Comparison of ENCODE assay signal across 23 mouse cellular contexts in genomic region chr1:126600596-126600995, GRCm38 (mm10).
A peak's percentile ranks its signal among the peaks of the same experiment; 100 is the strongest.
DNase-seq lines count a peak whose midpoint lies in the region; ATAC-seq and TF ChIP-seq lines count a peak whose summit lies in the region.
"Had no signal": no experiment of that assay in that cellular context is flagged by ENCODE, and none has a peak within 500 bp of the region (broad histone marks: within the 10 kb centered on the region; RNA-seq: fewer than 3 reads in every experiment).

No protein-coding gene starts in this region.

- H3K9me3 ChIP-seq in forebrain, embryonic 13.5 days (replicated peaks), result no peaks in the 10 kb centered on the region
- no peaks in the 10 kb centered on the region for H3K9me3 ChIP-seq in forebrain, embryonic 14.5 days (replicated peaks; ENCODE audit: control insufficient read depth, low read length)
- H3K9me3 ChIP-seq in neural tube, embryonic 15.5 days (replicated peaks), result no peaks in the 10 kb centered on the region
- H3K9me3 ChIP-seq: embryonic facial prominence, embryonic 15.5 days; hindbrain, embryonic 15.5 days; intestine, embryonic 15.5 days; limb, embryonic 13.5 days; midbrain, embryonic 13.5 days; neural tube, embryonic 12.5 days; stomach, embryonic 15.5 days had no signal

- DNase-seq in forebrain, embryonic 14.5 days (ENCODE audit: low spot score), result no peak
- peak; percentile 15 to 19 for DNase-seq in kidney, postnatal 36 days
- no peak for DNase-seq in kidney, postnatal 14 days
- DNase-seq in embryo, embryonic 11 days, result peak; percentile 36
- DNase-seq in mesoderm, embryonic 11.5 days (ENCODE audit: low read depth, low spot score), result peak; percentile 40
- no peak for DNase-seq in lung, adult 2 months
- DNase-seq: cerebellum, adult 11-12 months; cerebellum, postnatal 10 days; gastrocnemius, postnatal 25 days; heart, adult 2 months; lung, adult 18-20 months; lung, postnatal 14 days; thymus, adult 18-20 months; thymus, postnatal 36 days had no signal

- peak; percentile 34; the same call in 1 of the 2 replicates for ATAC-seq in forebrain, embryonic 13.5 days
- no peak for ATAC-seq in forebrain, embryonic 14.5 days
- no peak for ATAC-seq in neural tube, embryonic 15.5 days (ENCODE audit: low FRiP score)
- ATAC-seq: intestine, embryonic 15.5 days; midbrain, embryonic 13.5 days had no signal

- no peaks in the 10 kb centered on the region for H3K27me3 ChIP-seq in forebrain, embryonic 13.5 days
- no peaks in the 10 kb centered on the region for H3K27me3 ChIP-seq in forebrain, embryonic 14.5 days (replicated peaks; ENCODE audit: control insufficient read depth, insufficient read depth, low read length)
- H3K27me3 ChIP-seq in neural tube, embryonic 15.5 days (replicated peaks), result no peaks in the 10 kb centered on the region
- H3K27me3 ChIP-seq: embryonic facial prominence, embryonic 15.5 days; hindbrain, embryonic 15.5 days; intestine, embryonic 15.5 days; midbrain, embryonic 13.5 days; neural tube, embryonic 12.5 days; stomach, embryonic 15.5 days had no signal

- no peak overlapping the region for H3K4me2 ChIP-seq in forebrain, embryonic 13.5 days
- no peak overlapping the region for H3K4me2 ChIP-seq in forebrain, embryonic 14.5 days (ENCODE audit: low read length)
- no peak overlapping the region for H3K4me2 ChIP-seq in neural tube, embryonic 15.5 days
- H3K4me2 ChIP-seq: embryonic facial prominence, embryonic 15.5 days; hindbrain, embryonic 15.5 days; intestine, embryonic 15.5 days; limb, embryonic 13.5 days; midbrain, embryonic 13.5 days; neural tube, embryonic 12.5 days; stomach, embryonic 15.5 days had no signal

- H3K4me1 ChIP-seq in forebrain, embryonic 13.5 days, result peaks cover 29% of the 10 kb centered on the region
- peaks cover 9% of the 10 kb centered on the region for H3K4me1 ChIP-seq in forebrain, embryonic 14.5 days (ENCODE audit: control insufficient read depth, insufficient read depth, low read length)
- H3K4me1 ChIP-seq in neural tube, embryonic 15.5 days, result peaks cover 2% of the 10 kb centered on the region; the same call in 1 of the 2 replicates
- H3K4me1 ChIP-seq in lung, adult 2 months (ENCODE audit: control insufficient read depth, insufficient read depth, low read length), result peaks cover 3% of the 10 kb centered on the region
- H3K4me1 ChIP-seq: embryonic facial prominence, embryonic 15.5 days; intestine, embryonic 15.5 days had no signal

- H3K4me3 ChIP-seq in forebrain, embryonic 13.5 days, result no peak overlapping the region
- H3K4me3 ChIP-seq in forebrain, embryonic 14.5 days (ENCODE audit: low read depth, low read length), result no peak overlapping the region
- H3K4me3 ChIP-seq in neural tube, embryonic 15.5 days (replicated peaks), result no peak overlapping the region
- no peak overlapping the region for H3K4me3 ChIP-seq in lung, adult 2 months (replicated peaks; ENCODE audit: extremely low read depth, low read depth, low read length)
- H3K4me3 ChIP-seq: embryonic facial prominence, embryonic 15.5 days; heart, adult 2 months; hindbrain, embryonic 15.5 days; intestine, embryonic 15.5 days; limb, embryonic 13.5 days; midbrain, embryonic 13.5 days; neural tube, embryonic 12.5 days; stomach, embryonic 15.5 days had no signal

- H3K27ac ChIP-seq in forebrain, embryonic 13.5 days, result no peak overlapping the region
- H3K27ac ChIP-seq in forebrain, embryonic 14.5 days (ENCODE audit: low read depth, low read length), result no peak overlapping the region
- no peak overlapping the region for H3K27ac ChIP-seq in neural tube, embryonic 15.5 days (replicated peaks)
- H3K27ac ChIP-seq: embryonic facial prominence, embryonic 15.5 days; heart, adult 2 months; hindbrain, embryonic 15.5 days; intestine, embryonic 15.5 days; limb, embryonic 13.5 days; midbrain, embryonic 13.5 days; neural tube, embryonic 12.5 days; stomach, embryonic 15.5 days had no signal

- H3K9ac ChIP-seq in forebrain, embryonic 13.5 days, result no peak overlapping the region
- no peak overlapping the region for H3K9ac ChIP-seq in forebrain, embryonic 14.5 days (ENCODE audit: low read length)
- no peak overlapping the region for H3K9ac ChIP-seq in neural tube, embryonic 15.5 days (replicated peaks)
- H3K9ac ChIP-seq: embryonic facial prominence, embryonic 15.5 days; hindbrain, embryonic 15.5 days; intestine, embryonic 15.5 days; limb, embryonic 13.5 days; midbrain, embryonic 13.5 days; neural tube, embryonic 12.5 days; stomach, embryonic 15.5 days had no signal

- no peak for TF ChIP-seq CTCF in lung, adult 2 months (IDR thresholded peaks at IDR 0.05; ENCODE audit: insufficient read depth, low read length)

- no peak for TF ChIP-seq POLR2A in lung, adult 2 months (IDR thresholded peaks at IDR 0.05; ENCODE audit: borderline replicate concordance, extremely low read depth, low read depth, low read length)

- WGBS in forebrain, embryonic 13.5 days, result 54% methylated on average over 4 of the region's 4 CpGs
- 71% methylated on average over 4 of the region's 4 CpGs for WGBS in forebrain, embryonic 14.5 days
- WGBS in neural tube, embryonic 15.5 days, result 34% methylated on average over 4 of the region's 4 CpGs
- WGBS in lung, adult 2 months, result 89% methylated on average over 4 of the region's 4 CpGs

- H3K36me3 ChIP-seq in forebrain, embryonic 13.5 days (ENCODE audit: poor library complexity, severe bottlenecking), result no peaks in the 10 kb centered on the region
- no peaks in the 10 kb centered on the region for H3K36me3 ChIP-seq in forebrain, embryonic 14.5 days (ENCODE audit: control insufficient read depth, insufficient read depth, low read length)
- H3K36me3 ChIP-seq in neural tube, embryonic 15.5 days, result no peaks in the 10 kb centered on the region
- H3K36me3 ChIP-seq: embryonic facial prominence, embryonic 15.5 days; hindbrain, embryonic 15.5 days; intestine, embryonic 15.5 days; limb, embryonic 13.5 days; midbrain, embryonic 13.5 days; neural tube, embryonic 12.5 days; stomach, embryonic 15.5 days had no signal

Comparison
In these comparisons a context has a peak if more than half of its experiments do, and no peak if none do; other contexts are left out.
1. DNase-seq: peak in kidney, postnatal 36 days (2 of 2), embryo, embryonic 11 days (single experiment) and mesoderm, embryonic 11.5 days (single experiment); none in forebrain, embryonic 14.5 days (single experiment), kidney, postnatal 14 days (single experiment) and lung, adult 2 months (single experiment).